Mouse (Mus musculus) gastrocnemius, postnatal 36 days (tissue): ENCODE measurements around the gene Castor1. TPM values are rescaled to one million over a fixed set of nuclear protein-coding genes. Genes with fewer than 3 reads are reported as not detected.

ENCODE experiments used
- DNase-seq, 2 experiments: peaks; one replicate each; pipeline ENCODE4 v3.0.0; 2022
- intact Hi-C: fragments of 180-260 bp; cut with DNase I; formaldehyde crosslinking; loops from one replicate; pipeline ENCODE4 v1.15.1; 2025
- total RNA-seq, 2 experiments: library from RNA; stranded (reverse); gene quantifications; 2 replicates each; pipeline ENCODE4 v1.2.3; 2021

Castor1 gene
- total RNA-seq, 2 experiments from 2014 or later, result 2.2 to 3.0 TPM

GRCm38 (mm10) chr11:4205097-4205655, 12.8 kb upstream of the Castor1 start:
- no peak for DNase-seq
- intact Hi-C loops, result no loop called here

GRCm38 (mm10) chr11:4205951-4206350, 12.1 kb upstream of the Castor1 start:
- no peak for DNase-seq
- intact Hi-C loops, result no loop called here

- no peak for DNase-seq
- intact Hi-C loops, result no loop called here
Measured at GRCm38 (mm10) chr11:4206563-4206962, 11.5 kb upstream of the Castor1 start.

- intact Hi-C loops, result no loop called here
- no peak for DNase-seq
Measured at GRCm38 (mm10) chr11:4207655-4208054, 10.4 kb upstream of the Castor1 start.

- intact Hi-C loops, result no loop called here
- no peak for DNase-seq
Measured at GRCm38 (mm10) chr11:4209556-4209955, 8.5 kb upstream of the Castor1 start.

- intact Hi-C loops, result no loop called here
- no peak for DNase-seq
Measured at GRCm38 (mm10) chr11:4210786-4211185, 7.2 kb upstream of the Castor1 start.

GRCm38 (mm10) chr11:4213107-4213506, 4.9 kb upstream of the Castor1 start:
- intact Hi-C loops, result no loop called here
- no peak for DNase-seq

GRCm38 (mm10) chr11:4214572-4214971, 3.5 kb upstream of the Castor1 start:
- intact Hi-C loops, result no loop called here
- no peak for DNase-seq

- DNase-seq, result no peak
- intact Hi-C loops, result loop anchor here (5.0 kb wide), 1 partner anchor 33 kb away; no protein-coding TSS in a partner anchor
Measured at GRCm38 (mm10) chr11:4215061-4215460, 3.0 kb upstream of the Castor1 start.

- intact Hi-C loops, result loop anchor here (5.0 kb wide), 1 partner anchor 34 kb away; no protein-coding TSS in a partner anchor
- peak; percentile 38 to 41 for DNase-seq
Measured at GRCm38 (mm10) chr11:4216248-4217000, 1.6 kb upstream of the Castor1 start.

GRCm38 (mm10) chr11:4218637-4219036, 612 bp downstream of the Castor1 start:
- DNase-seq, result no peak
- intact Hi-C loops, result loop anchor here (1.0 to 5.0 kb wide), 2 partner anchors 36 to 83 kb away; partner anchors contain the start of gene Rnf215

- peak; percentile 70 for DNase-seq
- intact Hi-C loops, result loop anchor here (5.0 kb wide), 1 partner anchor 37 kb away; no protein-coding TSS in a partner anchor
Measured at GRCm38 (mm10) chr11:4219317-4219751, 1.3 kb downstream of the Castor1 start.

- DNase-seq, result no peak
- intact Hi-C loops, result loop anchor here (5.0 kb wide), 1 partner anchor 38 kb away; no protein-coding TSS in a partner anchor
Measured at GRCm38 (mm10) chr11:4219908-4220307, 1.9 kb downstream of the Castor1 start.

GRCm38 (mm10) chr11:4220443-4221400, 2.7 kb downstream of the Castor1 start:
- intact Hi-C loops, result loop anchor here (1.0 kb wide), 2 partner anchors 38 to 202 kb away; no protein-coding TSS in a partner anchor
- DNase-seq, result peak; percentile 78 to 81

GRCm38 (mm10) chr11:4222046-4222950, 4.3 kb downstream of the Castor1 start:
- no peak for DNase-seq
- intact Hi-C loops, result no loop called here

GRCm38 (mm10) chr11:4223393-4224188, 5.6 kb downstream of the Castor1 start:
- intact Hi-C loops, result no loop called here
- DNase-seq, result no peak

GRCm38 (mm10) chr11:4224223-4224622, 6.2 kb downstream of the Castor1 start:
- intact Hi-C loops, result no loop called here

GRCm38 (mm10) chr11:4226569-4227325, 8.7 kb downstream of the Castor1 start:
- no peak for DNase-seq
- intact Hi-C loops, result no loop called here

More at GRCm38 (mm10) chr11:4224223-4224622, 6.2 kb downstream of the Castor1 start:
- no peak for DNase-seq
